7 mouse cellular contexts compared by ENCODE assay signal in genomic region chr11:73047542-73047996, GRCm38 (mm10). TPM values are rescaled to one million over a fixed set of nuclear protein-coding genes. Genes with fewer than 3 reads are reported as not detected.
DNase-seq lines count a peak whose midpoint lies in the region; ATAC-seq lines count a peak whose summit lies in the region.

Ncbp3 (plus strand) TSS chr11:73047783.

- peak; percentile 90 to 95 for DNase-seq in adrenal gland, adult 18-20 months (ENCODE audit: low spot score in 2 of 2)
- DNase-seq in embryo, embryonic 11 days = peak; percentile 99
- peak; percentile 94 for DNase-seq in gastrocnemius, postnatal 25 days
- peak; percentile 94 to 97 for DNase-seq in left cerebral cortex, postnatal 25 days (ENCODE audit: low spot score in 2 of 2)
- peak; percentile 95 for DNase-seq in midbrain, embryonic 10.5 days (ENCODE audit: low spot score)
- peak; percentile 95 for DNase-seq in right cerebral cortex, postnatal 4 days

- ATAC-seq in intestine, embryonic 15.5 days = peak; percentile 97

- no peaks in the 10 kb centered on the region for H3K27me3 ChIP-seq in intestine, embryonic 15.5 days (replicated peaks)
- H3K27me3 ChIP-seq in midbrain, embryonic 10.5 days (ENCODE audit: low read depth, poor library complexity, severe bottlenecking) = no peaks in the 10 kb centered on the region

- H3K4me1 ChIP-seq in intestine, embryonic 15.5 days (replicated peaks) = peaks cover 9% of the 10 kb centered on the region
- H3K4me1 ChIP-seq in midbrain, embryonic 10.5 days = peaks cover 15% of the 10 kb centered on the region

- H3K36me3 ChIP-seq in intestine, embryonic 15.5 days = peaks cover 6% of the 10 kb centered on the region; the same call in 1 of the 2 replicates
- H3K36me3 ChIP-seq in midbrain, embryonic 10.5 days = peaks cover 28% of the 10 kb centered on the region

- H3K9me3 ChIP-seq in intestine, embryonic 15.5 days = no peaks in the 10 kb centered on the region
- no peaks in the 10 kb centered on the region for H3K9me3 ChIP-seq in midbrain, embryonic 10.5 days (replicated peaks)

- H3K4me3 ChIP-seq in intestine, embryonic 15.5 days (replicated peaks) = peak within 1 kb of the TSS; percentile 88
- H3K4me3 ChIP-seq in midbrain, embryonic 10.5 days = peak within 1 kb of the TSS; percentile 69

- H3K9ac ChIP-seq in intestine, embryonic 15.5 days = peak within 1 kb of the TSS; percentile 98

- peak within 1 kb of the TSS; percentile 71 for H3K4me2 ChIP-seq in intestine, embryonic 15.5 days (replicated peaks)

- peak within 1 kb of the TSS; percentile 91 for H3K27ac ChIP-seq in intestine, embryonic 15.5 days
- H3K27ac ChIP-seq in midbrain, embryonic 10.5 days (replicated peaks) = peak within 1 kb of the TSS; percentile 96

- WGBS in intestine, embryonic 15.5 days = under 1% methylated on average over 39 of the region's 39 CpGs
- WGBS in midbrain, embryonic 10.5 days = under 1% methylated on average over 39 of the region's 39 CpGs

- intact Hi-C loops in left cerebral cortex, postnatal 25 days (cut with DNase I) = loop anchor here (5.0 kb wide), 1 partner anchor 120 kb away; no protein-coding TSS in a partner anchor

RNA-seq across cellular contexts. Expression of gene Ncbp3, which starts in this region (rescaled TPM):
- total RNA-seq in adrenal gland, adult 18-20 months (2021) = 10 to 100 TPM in 1 of 2 experiments, 1 to 10 TPM in 1; 9.2 to 10.5 TPM
- 1 to 10 TPM; 2.8 to 3.1 TPM for total RNA-seq in gastrocnemius, postnatal 25 days (2021)
- polyA plus RNA-seq in intestine, embryonic 15.5 days (2015; fragmentation: Nextera tagmentation; extraction: Ambion mirVana) = 9.3 and 9.7 TPM in 2 replicates
- total RNA-seq in left cerebral cortex, postnatal 25 days (2021) = 1 to 10 TPM; 8.3 to 8.9 TPM
- 11.7 and 12.2 TPM in 2 replicates for polyA plus RNA-seq in midbrain, embryonic 10.5 days (2016; fragmentation: Nextera tagmentation; extraction: Ambion mirVana)

Comparison
In these comparisons a context has a peak if more than half of its experiments do, and no peak if none do; other contexts are left out.
1. Peak in every context shown above with its lines: DNase-seq, ATAC-seq, H3K4me3 ChIP-seq and H3K27ac ChIP-seq.